8 mouse cellular contexts compared by ENCODE assay signal in the genomic region with DNA sequence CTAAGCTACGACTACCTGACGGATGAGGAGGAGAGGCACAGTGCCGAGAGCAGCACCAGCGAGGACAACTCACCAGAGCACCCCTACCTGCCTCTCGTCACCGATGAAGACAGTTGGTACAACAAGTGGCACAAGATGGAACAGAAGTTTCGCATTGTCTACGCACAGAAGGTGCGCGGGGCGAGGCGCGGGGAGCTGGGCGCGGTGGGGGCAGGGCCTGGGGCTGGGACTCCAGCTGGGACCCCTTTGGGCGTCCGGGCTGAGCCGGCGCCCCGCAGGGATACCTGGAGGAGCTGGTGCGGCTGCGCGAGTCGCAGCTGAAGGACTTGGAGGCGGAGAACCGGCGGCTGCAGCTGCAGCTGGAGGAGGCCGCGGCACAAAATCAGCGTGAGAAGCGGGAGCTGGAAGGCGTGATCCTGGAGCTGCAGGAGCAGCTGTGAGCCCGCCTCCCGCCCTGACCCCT. TPM values are rescaled to one million over a fixed set of nuclear protein-coding genes. Genes with fewer than 3 reads are reported as not detected.
DNase-seq lines count a peak whose midpoint lies in the region; ATAC-seq and TF ChIP-seq lines count a peak whose summit lies in the region.

No protein-coding gene starts in this region.

- no peak for TF ChIP-seq CTCF in heart, adult 2 months (IDR thresholded peaks at IDR 0.05)
- no peak for TF ChIP-seq CTCF in ES-Bruce4 (IDR thresholded peaks at IDR 0.05; ENCODE audit: low read depth, low read length)

- H3K79me2 ChIP-seq in heart, adult 2 months (replicated peaks; ENCODE audit: control insufficient read depth, insufficient read depth, low read length) = no peaks in the 10 kb centered on the region

- peak overlapping the region; percentile 65 for H3K4me2 ChIP-seq in heart, embryonic 12.5 days
- peak overlapping the region; percentile 39 for H3K4me2 ChIP-seq in stomach, embryonic 14.5 days (replicated peaks; ENCODE audit: low read depth, low read length)

- TF ChIP-seq EP300 in heart, adult 2 months (IDR thresholded peaks at IDR 0.05; ENCODE audit: insufficient read depth, low read depth, low read length) = no peak
- TF ChIP-seq EP300 in ES-Bruce4 (IDR thresholded peaks at IDR 0.05; ENCODE audit: insufficient read depth, low read depth, low read length) = no peak

- H3K4me1 ChIP-seq in heart, embryonic 12.5 days (replicated peaks) = peaks cover 16% of the 10 kb centered on the region
- peaks cover 1% of the 10 kb centered on the region for H3K4me1 ChIP-seq in heart, adult 2 months (ENCODE audit: control insufficient read depth, insufficient read depth, low read length)
- peaks cover 7% of the 10 kb centered on the region for H3K4me1 ChIP-seq in ES-Bruce4 (ENCODE audit: control insufficient read depth, insufficient read depth, low read length)
- H3K4me1 ChIP-seq in limb, embryonic 10.5 days = peaks cover 28% of the 10 kb centered on the region
- peaks cover 8% of the 10 kb centered on the region; the same call in 1 of the 2 replicates for H3K4me1 ChIP-seq in stomach, embryonic 14.5 days (ENCODE audit: control insufficient read depth, insufficient read depth, low read length)

- H3K27ac ChIP-seq in heart, embryonic 12.5 days (ENCODE audit: poor library complexity, severe bottlenecking) = no peak overlapping the region
- H3K27ac ChIP-seq in heart, adult 2 months = no peak overlapping the region
- H3K27ac ChIP-seq in ES-Bruce4 (ENCODE audit: insufficient read depth, low read length) = no peak overlapping the region
- 0 out of 2 replicates have a peak overlapping the region, but pooled peaks have one; percentile 3 for H3K27ac ChIP-seq in limb, embryonic 10.5 days
- H3K27ac ChIP-seq in stomach, embryonic 14.5 days (ENCODE audit: low read length) = no peak overlapping the region

- intact Hi-C loops in heart, adult 2 months (cut with DNase I) = loop anchor here (5.0 kb wide), 1 partner anchor 52 kb away; no protein-coding TSS in a partner anchor

- DNase-seq in heart, adult 2 months = no peak
- peak; percentile 43 to 58 for DNase-seq in cerebellum, postnatal 25 days
- no peak for DNase-seq in limb, embryonic 10.5 days (ENCODE audit: low spot score)
- no peak for DNase-seq in ovary, postnatal 14 days (ENCODE audit: low spot score)

- peak overlapping the region; percentile 32 for H3K4me3 ChIP-seq in heart, embryonic 12.5 days
- no peak overlapping the region for H3K4me3 ChIP-seq in heart, adult 2 months
- peak overlapping the region; percentile 25 for H3K4me3 ChIP-seq in ES-Bruce4 (ENCODE audit: low read depth, low read length)
- peak overlapping the region; percentile 44 for H3K4me3 ChIP-seq in limb, embryonic 10.5 days
- H3K4me3 ChIP-seq in stomach, embryonic 14.5 days (ENCODE audit: low read depth, low read length) = peak overlapping the region; percentile 24

- H3K9me3 ChIP-seq in heart, embryonic 12.5 days (replicated peaks) = no peaks in the 10 kb centered on the region
- H3K9me3 ChIP-seq in ES-Bruce4 (replicated peaks; ENCODE audit: control insufficient read depth, insufficient read depth, low read length, poor library complexity, severe bottlenecking) = no peaks in the 10 kb centered on the region
- no peaks in the 10 kb centered on the region for H3K9me3 ChIP-seq in limb, embryonic 10.5 days (replicated peaks)
- H3K9me3 ChIP-seq in stomach, embryonic 14.5 days (ENCODE audit: control insufficient read depth, low read depth, low read length) = no peaks in the 10 kb centered on the region

- no peak for TF ChIP-seq POLR2A in heart, adult 2 months (IDR thresholded peaks at IDR 0.05; ENCODE audit: insufficient read depth, low read depth, low read length)
- TF ChIP-seq POLR2A in ES-Bruce4 (IDR thresholded peaks at IDR 0.05; ENCODE audit: insufficient read depth, low read length) = no peak

- H3K9ac ChIP-seq in heart, embryonic 12.5 days = peak overlapping the region; percentile 26; the same call in 1 of the 2 replicates
- H3K9ac ChIP-seq in heart, adult 2 months (ENCODE audit: low read depth, low read length) = no peak overlapping the region
- peak overlapping the region; percentile 30; the same call in 1 of the 2 replicates for H3K9ac ChIP-seq in ES-Bruce4 (ENCODE audit: low read depth, poor library complexity, severe bottlenecking)
- H3K9ac ChIP-seq in stomach, embryonic 14.5 days (replicated peaks; ENCODE audit: low read depth, low read length) = no peak overlapping the region

- H3K27me3 ChIP-seq in heart, embryonic 12.5 days (replicated peaks) = peaks cover 82% of the 10 kb centered on the region
- H3K27me3 ChIP-seq in heart, adult 2 months (ENCODE audit: control insufficient read depth, insufficient read depth, low read length) = peaks cover 8% of the 10 kb centered on the region
- no peaks in the 10 kb centered on the region for H3K27me3 ChIP-seq in ES-Bruce4 (ENCODE audit: control insufficient read depth, insufficient read depth, low read length, poor library complexity, severe bottlenecking)
- peaks cover 81% of the 10 kb centered on the region for H3K27me3 ChIP-seq in limb, embryonic 10.5 days (ENCODE audit: low read depth, poor library complexity, severe bottlenecking)
- peaks cover 19% of the 10 kb centered on the region for H3K27me3 ChIP-seq in stomach, embryonic 14.5 days (ENCODE audit: control insufficient read depth, insufficient read depth, low read length)

- WGBS in heart, embryonic 12.5 days = under 1% methylated on average over 34 of the region's 34 CpGs
- 5% methylated on average over 34 of the region's 34 CpGs for WGBS in heart, adult 2 months
- WGBS in limb, embryonic 10.5 days = 1% methylated on average over 34 of the region's 34 CpGs
- WGBS in stomach, embryonic 14.5 days = 2% methylated on average over 34 of the region's 34 CpGs

- ATAC-seq in heart, embryonic 12.5 days (ENCODE audit: insufficient number of reproducible peaks, low FRiP score) = no peak
- no peak for ATAC-seq in stomach, embryonic 14.5 days (ENCODE audit: insufficient number of reproducible peaks, insufficient read depth, low FRiP score, low read depth)
- ATAC-seq in monocyte, adult 5-6 weeks (replicated peaks; ENCODE audit: insufficient number of reproducible peaks, low FRiP score, low TSS enrichment, poor library complexity, severe bottlenecking) = no peak

- peaks cover 28% of the 10 kb centered on the region for H3K36me3 ChIP-seq in heart, embryonic 12.5 days
- no peaks in the 10 kb centered on the region for H3K36me3 ChIP-seq in heart, adult 2 months (ENCODE audit: control insufficient read depth, insufficient read depth, low read length)
- H3K36me3 ChIP-seq in ES-Bruce4 (ENCODE audit: control insufficient read depth, insufficient read depth, low read length, poor library complexity, severe bottlenecking) = peaks cover 25% of the 10 kb centered on the region
- H3K36me3 ChIP-seq in limb, embryonic 10.5 days = peaks cover 29% of the 10 kb centered on the region
- H3K36me3 ChIP-seq in stomach, embryonic 14.5 days (ENCODE audit: control insufficient read depth, insufficient read depth, low read length) = peaks cover 22% of the 10 kb centered on the region

RNA-seq across cellular contexts. Expression of a gene that starts 6.4 kb away (rescaled TPM):
- polyA plus RNA-seq in heart, embryonic 12.5 days (2016; fragmentation: Nextera tagmentation; extraction: Ambion mirVana) = 1.7 and 1.8 TPM in 2 replicates
- total RNA-seq in heart, adult 2 months (2021) = under 1 TPM in 1 of 2 experiments, not detected in 1; 0.66 TPM
- 0.23 and 0.32 TPM in 2 replicates for polyA plus RNA-seq in heart, adult 2 months (2012; rRNA removed)
- 7.0 and 9.5 TPM in 2 replicates for polyA plus RNA-seq in ES-Bruce4 (2011; ENCODE audit: insufficient read depth, insufficient read length, low read depth, missing spikeins)
- polyA plus RNA-seq in limb, embryonic 10.5 days (2016; fragmentation: Nextera tagmentation; extraction: Ambion mirVana) = 1.2 and 1.3 TPM in 2 replicates
- 7.9 and 9.7 TPM in 2 replicates for polyA plus RNA-seq in stomach, embryonic 14.5 days (2014; fragmentation: Nextera tagmentation; extraction: Ambion mirVana)
- 4.8 TPM in 1 of 3 replicates, not detected in the others for total RNA-seq in monocyte, adult 5-6 weeks (2017)

RNA-seq across cellular contexts. Expression of a gene that starts 8.1 kb away (rescaled TPM):
- 253 and 260 TPM in 2 replicates for polyA plus RNA-seq in heart, embryonic 12.5 days (2016; fragmentation: Nextera tagmentation; extraction: Ambion mirVana)
- 100 to 1,000 TPM; 196 to 213 TPM for total RNA-seq in heart, adult 2 months (2021)
- 307 and 331 TPM in 2 replicates for polyA plus RNA-seq in heart, adult 2 months (2012; rRNA removed)
- polyA plus RNA-seq in ES-Bruce4 (2011; ENCODE audit: insufficient read depth, insufficient read length, low read depth, missing spikeins) = 284 and 342 TPM in 2 replicates
- polyA plus RNA-seq in limb, embryonic 10.5 days (2016; fragmentation: Nextera tagmentation; extraction: Ambion mirVana) = 209 and 242 TPM in 2 replicates
- 215 and 216 TPM in 2 replicates for polyA plus RNA-seq in stomach, embryonic 14.5 days (2014; fragmentation: Nextera tagmentation; extraction: Ambion mirVana)
- 20.2 to 30.1 TPM (median 25.0 TPM) in 3 replicates for total RNA-seq in monocyte, adult 5-6 weeks (2017)

RNA-seq across cellular contexts. Expression of a gene that starts 30.5 kb away (rescaled TPM):
- polyA plus RNA-seq in heart, embryonic 12.5 days (2016; fragmentation: Nextera tagmentation; extraction: Ambion mirVana) = 189 and 191 TPM in 2 replicates
- 10 to 100 TPM; 83.4 to 86.9 TPM for total RNA-seq in heart, adult 2 months (2021)
- 118 and 119 TPM in 2 replicates for polyA plus RNA-seq in heart, adult 2 months (2012; rRNA removed)
- 68.4 and 88.3 TPM in 2 replicates for polyA plus RNA-seq in ES-Bruce4 (2011; ENCODE audit: insufficient read depth, insufficient read length, low read depth, missing spikeins)
- polyA plus RNA-seq in limb, embryonic 10.5 days (2016; fragmentation: Nextera tagmentation; extraction: Ambion mirVana) = 78.5 and 93.2 TPM in 2 replicates
- polyA plus RNA-seq in stomach, embryonic 14.5 days (2014; fragmentation: Nextera tagmentation; extraction: Ambion mirVana) = 112 and 122 TPM in 2 replicates
- total RNA-seq in monocyte, adult 5-6 weeks (2017) = 62.3 to 97.9 TPM (median 97.8 TPM) in 3 replicates

RNA-seq across cellular contexts. Expression of a gene that starts 33.6 kb away (rescaled TPM):
- polyA plus RNA-seq in heart, embryonic 12.5 days (2016; fragmentation: Nextera tagmentation; extraction: Ambion mirVana) = 114 and 116 TPM in 2 replicates
- total RNA-seq in heart, adult 2 months (2021) = 10 to 100 TPM in 1 of 2 experiments, under 1 TPM in 1; 0.42 to 10.3 TPM
- polyA plus RNA-seq in heart, adult 2 months (2012; rRNA removed) = 0.91 and 4.4 TPM in 2 replicates
- 0.48 and 0.53 TPM in 2 replicates for polyA plus RNA-seq in ES-Bruce4 (2011; ENCODE audit: insufficient read depth, insufficient read length, low read depth, missing spikeins)
- 34.5 and 37.2 TPM in 2 replicates for polyA plus RNA-seq in limb, embryonic 10.5 days (2016; fragmentation: Nextera tagmentation; extraction: Ambion mirVana)
- polyA plus RNA-seq in stomach, embryonic 14.5 days (2014; fragmentation: Nextera tagmentation; extraction: Ambion mirVana) = 4.2 and 4.6 TPM in 2 replicates
- total RNA-seq in monocyte, adult 5-6 weeks (2017) = 2.2 to 10.4 TPM (median 8.0 TPM) in 3 replicates

RNA-seq across cellular contexts. Expression of a gene that starts 47.8 kb away (rescaled TPM):
- polyA plus RNA-seq in heart, embryonic 12.5 days (2016; fragmentation: Nextera tagmentation; extraction: Ambion mirVana) = 4.5 and 5.6 TPM in 2 replicates
- 1 to 10 TPM; 3.8 to 3.9 TPM for total RNA-seq in heart, adult 2 months (2021)
- polyA plus RNA-seq in heart, adult 2 months (2012; rRNA removed) = 7.7 and 8.3 TPM in 2 replicates
- 4.4 and 5.4 TPM in 2 replicates for polyA plus RNA-seq in ES-Bruce4 (2011; ENCODE audit: insufficient read depth, insufficient read length, low read depth, missing spikeins)
- 3.7 and 4.2 TPM in 2 replicates for polyA plus RNA-seq in limb, embryonic 10.5 days (2016; fragmentation: Nextera tagmentation; extraction: Ambion mirVana)
- 7.1 and 8.0 TPM in 2 replicates for polyA plus RNA-seq in stomach, embryonic 14.5 days (2014; fragmentation: Nextera tagmentation; extraction: Ambion mirVana)
- not detected in 3 replicates for total RNA-seq in monocyte, adult 5-6 weeks (2017)

Comparison
In these comparisons a context has a peak if more than half of its experiments do, and no peak if none do; other contexts are left out.
1. H3K9ac ChIP-seq: peak in heart, embryonic 12.5 days (single experiment) and ES-Bruce4 (single experiment); none in heart, adult 2 months (single experiment) and stomach, embryonic 14.5 days (single experiment).
2. DNase-seq: peak in cerebellum, postnatal 25 days (2 of 2); none in heart, adult 2 months (0 of 2), limb, embryonic 10.5 days (single experiment) and ovary, postnatal 14 days (single experiment).